Mouse (Mus musculus) heart, embryonic 16.5 days (tissue): ENCODE results near the gene Eif4a3. TPM values are rescaled to one million over a fixed set of nuclear protein-coding genes. Genes with fewer than 3 reads are reported as not detected.

ENCODE experiments used
- ATAC-seq: fragments of 200-750 bp; cut with Nextera tagmentation; replicated peaks from 2 replicates; pipeline ENCODE4 v1.8.0; 2017; ENCODE audit warnings: moderate number of reproducible peaks; ENCODE audit not compliant: insufficient read depth, low FRiP score; ENCODE audit errors: extremely low read depth
- H3K27ac ChIP-seq: fragments of 300-500 bp; sonication (generic); 2 replicates; pipeline ENCODE4 v1.5.1; 2014; ENCODE audit warnings: mild to moderate bottlenecking, low read length, control low read depth, moderate library complexity
- H3K27me3 ChIP-seq: fragments of 300-500 bp; sonication (generic); 2 replicates; pipeline ENCODE4 v1.6.1; 2014; ENCODE audit warnings: low read length, mixed read lengths; ENCODE audit not compliant: control insufficient read depth, insufficient read depth
- H3K36me3 ChIP-seq: fragments of 300-500 bp; sonication (generic); 2 replicates; pipeline ENCODE4 v1.6.1; 2014; ENCODE audit not compliant: control insufficient read depth, insufficient read depth
- H3K4me1 ChIP-seq: fragments of 300-500 bp; sonication (generic); 2 replicates; pipeline ENCODE4 v1.6.1; 2014; ENCODE audit warnings: low read length, mixed read lengths; ENCODE audit not compliant: control insufficient read depth, insufficient read depth
- H3K4me2 ChIP-seq: fragments of 300-500 bp; sonication (generic); 2 replicates; pipeline ENCODE4 v1.6.1; 2014; ENCODE audit warnings: low read depth, mild to moderate bottlenecking, control low read depth, low read length
- H3K4me3 ChIP-seq: fragments of 300-500 bp; sonication (generic); 2 replicates; pipeline ENCODE4 v1.5.1; 2014; ENCODE audit warnings: mild to moderate bottlenecking, control low read depth, low read length
- H3K9ac ChIP-seq: fragments of 300-500 bp; sonication (generic); 2 replicates; pipeline ENCODE4 v1.6.1; 2014; ENCODE audit warnings: low read length, control low read depth
- H3K9me3 ChIP-seq: fragments of 300-500 bp; sonication (generic); replicated peaks from 2 replicates; pipeline ENCODE4 v1.6.1; 2016; ENCODE audit warnings: low read length; ENCODE audit not compliant: control insufficient read depth
- WGBS: fragments of 180-500 bp; shearing (Covaris S2); extraction: QIAGEN DNeasy Blood & Tissue Kit; methylation state at CpG from one replicate; pipeline ENCODE4 v1.1.7; 2014; 5-methylcytosine and 5-hydroxymethylcytosine counted together
- polyA plus RNA-seq: library from polyadenylated mRNA; unstranded; fragments of >200 nt; fragmentation: Nextera tagmentation; extraction: Ambion mirVana; gene quantifications from 2 replicates; pipeline ENCODE4 v1.2.1, GENCODE M21; 2015

Eif4a3 gene
- polyA plus RNA-seq = 248 and 252 TPM in 2 replicates

- Histone ChIP-seq H3K9ac (peak within 1 kb of the TSS; percentile 97), H3K4me1 (peaks cover 19% of the 10 kb centered on the region), H3K9me3 (no peaks in the 10 kb centered on the region), H3K4me2 (peak within 1 kb of the TSS; percentile 95), H3K4me3 (peak within 1 kb of the TSS; percentile 98), H3K36me3 (peaks cover 31% of the 10 kb centered on the region), H3K27me3 (0 out of 2 replicates have a peak, but pooled peaks cover 2% of the 10 kb centered on the region), H3K27ac (peak within 1 kb of the TSS; percentile 84)
- under 1% methylated on average over 89 of the region's 89 CpGs for WGBS
- peak; percentile 94 for ATAC-seq
Measured at GRCm38 (mm10) chr11:119299391-119300245, at the start of gene Eif4a3. Gene Eif4a3 (minus strand): TSS chr11:119300089.

DNA sequence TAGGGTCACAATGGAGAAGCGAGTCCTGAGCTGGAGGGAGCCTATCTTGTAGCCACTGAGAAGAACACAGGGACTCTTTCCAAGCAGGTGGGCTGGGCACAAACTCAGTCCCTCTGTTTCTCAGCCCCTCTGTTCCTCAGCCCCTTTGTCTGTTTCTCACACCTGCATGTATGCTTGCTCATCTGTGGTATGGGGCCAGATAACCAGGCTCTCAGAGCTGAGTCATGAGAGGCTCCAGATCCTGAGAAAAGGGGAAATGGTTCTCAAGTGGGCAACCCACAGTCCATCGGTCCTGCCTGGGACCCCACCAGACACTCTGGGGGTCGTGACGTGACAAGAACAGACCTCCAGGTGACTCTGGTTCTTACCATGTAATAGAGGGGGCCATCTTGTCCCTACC is 47.2 kb upstream of the Eif4a3 start:
- H3K9me3 ChIP-seq = no peaks in the 10 kb centered on the region
- H3K4me2 ChIP-seq = no peak overlapping the region
- no peak overlapping the region for H3K27ac ChIP-seq
- no peak for ATAC-seq
- H3K9ac ChIP-seq = no peak overlapping the region
- 73% methylated on average over 4 of the region's 4 CpGs for WGBS
- H3K27me3 ChIP-seq = no peaks in the 10 kb centered on the region
- no peaks in the 10 kb centered on the region for H3K36me3 ChIP-seq
- H3K4me1 ChIP-seq = peaks cover 2% of the 10 kb centered on the region; the same call in 1 of the 2 replicates
- H3K4me3 ChIP-seq = no peak overlapping the region

- no peak for ATAC-seq
- Histone ChIP-seq H3K9ac (no peak overlapping the region), H3K27me3 (no peaks in the 10 kb centered on the region), H3K36me3 (no peaks in the 10 kb centered on the region), H3K4me3 (no peak overlapping the region), H3K4me2 (no peak overlapping the region), H3K9me3 (no peaks in the 10 kb centered on the region), H3K4me1 (peaks cover 2% of the 10 kb centered on the region; the same call in 1 of the 2 replicates), H3K27ac (no peak overlapping the region)
- 61% methylated on average over 6 of the region's 6 CpGs for WGBS
Measured at GRCm38 (mm10) chr11:119344865-119345264, 45.0 kb upstream of the Eif4a3 start.

DNA sequence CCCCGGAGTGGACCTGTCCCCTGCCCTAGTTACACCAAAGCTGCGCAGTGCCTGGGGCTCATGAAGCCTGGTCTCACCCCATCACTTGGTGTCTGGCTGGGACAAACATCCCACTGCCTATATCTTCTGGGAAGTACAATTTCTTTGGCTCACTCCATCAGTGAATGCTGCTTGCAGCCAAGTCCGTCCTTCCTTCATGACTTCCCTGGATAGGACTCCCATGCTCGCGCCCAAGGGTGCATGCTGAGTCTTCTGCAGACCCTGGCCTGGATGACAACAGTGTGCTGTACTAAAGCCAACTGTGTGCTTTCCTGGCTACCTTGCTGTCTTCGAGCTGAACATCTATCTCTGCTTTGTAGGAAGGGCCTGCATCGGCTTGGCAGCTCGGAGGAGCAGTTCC is 44.3 kb upstream of the Eif4a3 start:
- WGBS = 80% methylated on average over 8 of the region's 8 CpGs
- peaks cover 2% of the 10 kb centered on the region; the same call in 1 of the 2 replicates for H3K4me1 ChIP-seq
- no peak overlapping the region for H3K27ac ChIP-seq
- no peaks in the 10 kb centered on the region for H3K36me3 ChIP-seq
- H3K9ac ChIP-seq = no peak overlapping the region
- no peaks in the 10 kb centered on the region for H3K9me3 ChIP-seq
- H3K27me3 ChIP-seq = no peaks in the 10 kb centered on the region
- H3K4me3 ChIP-seq = no peak overlapping the region
- H3K4me2 ChIP-seq = no peak overlapping the region
- no peak for ATAC-seq

- no peak for ATAC-seq
- Histone ChIP-seq H3K4me2 (no peak overlapping the region), H3K9ac (no peak overlapping the region), H3K9me3 (no peaks in the 10 kb centered on the region), H3K27ac (no peak overlapping the region), H3K36me3 (no peaks in the 10 kb centered on the region), H3K27me3 (no peaks in the 10 kb centered on the region), H3K4me1 (peaks cover 2% of the 10 kb centered on the region; the same call in 1 of the 2 replicates), H3K4me3 (no peak overlapping the region)
- WGBS = 5% methylated on average over 5 of the region's 5 CpGs
Measured at GRCm38 (mm10) chr11:119339637-119340036, 39.7 kb upstream of the Eif4a3 start.

- Histone ChIP-seq H3K9ac (no peak overlapping the region), H3K4me3 (no peak overlapping the region), H3K4me2 (no peak overlapping the region), H3K36me3 (no peaks in the 10 kb centered on the region), H3K27me3 (no peaks in the 10 kb centered on the region), H3K4me1 (peaks cover 2% of the 10 kb centered on the region; the same call in 1 of the 2 replicates), H3K27ac (no peak overlapping the region), H3K9me3 (no peaks in the 10 kb centered on the region)
- ATAC-seq = no peak
- 47% methylated on average over 5 of the region's 5 CpGs for WGBS
Measured at GRCm38 (mm10) chr11:119339179-119339578, 39.3 kb upstream of the Eif4a3 start.

- H3K4me2 ChIP-seq = no peak overlapping the region
- H3K4me3 ChIP-seq = no peak overlapping the region
- WGBS = 64% methylated on average over 10 of the region's 10 CpGs
- H3K27ac ChIP-seq = no peak overlapping the region
- H3K27me3 ChIP-seq = no peaks in the 10 kb centered on the region
- peaks cover 2% of the 10 kb centered on the region; the same call in 1 of the 2 replicates for H3K4me1 ChIP-seq
- no peaks in the 10 kb centered on the region for H3K36me3 ChIP-seq
- H3K9me3 ChIP-seq = no peaks in the 10 kb centered on the region
- H3K9ac ChIP-seq = no peak overlapping the region
- ATAC-seq = peak; percentile 47; the same call in 1 of the 2 replicates
Measured at GRCm38 (mm10) chr11:119338271-119339059, 38.6 kb upstream of the Eif4a3 start.

DNA sequence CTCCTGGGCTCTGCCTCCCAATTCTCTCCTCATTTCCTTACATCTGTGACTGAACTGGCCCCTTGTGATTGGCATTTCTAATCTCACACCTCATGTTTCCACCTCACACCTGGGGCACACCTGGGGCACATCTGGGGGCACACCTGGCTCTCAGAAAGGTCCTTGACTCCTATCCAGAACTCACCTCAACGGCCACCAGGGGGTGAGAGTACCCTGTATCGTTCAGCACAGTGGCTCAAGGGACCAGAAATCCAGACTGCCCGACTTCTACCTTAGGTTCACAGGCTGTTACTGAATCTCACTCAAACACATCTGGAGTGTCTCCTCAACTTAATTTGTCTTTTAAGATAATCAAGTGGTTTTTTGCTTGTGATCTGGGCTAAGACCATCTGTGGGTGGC is 32.1 kb upstream of the Eif4a3 start:
- 29% methylated on average over 3 of the region's 3 CpGs for WGBS
- Histone ChIP-seq H3K9ac (no peak overlapping the region), H3K9me3 (no peaks in the 10 kb centered on the region), H3K4me3 (no peak overlapping the region), H3K27me3 (no peaks in the 10 kb centered on the region), H3K36me3 (no peaks in the 10 kb centered on the region), H3K4me1 (no peaks in the 10 kb centered on the region), H3K4me2 (no peak overlapping the region), H3K27ac (no peak overlapping the region)
- ATAC-seq = no peak

- 54% methylated on average over 4 of the region's 4 CpGs for WGBS
- Histone ChIP-seq H3K36me3 (no peaks in the 10 kb centered on the region), H3K27me3 (no peaks in the 10 kb centered on the region), H3K9ac (no peak overlapping the region), H3K27ac (no peak overlapping the region), H3K4me1 (no peaks in the 10 kb centered on the region), H3K4me2 (no peak overlapping the region), H3K4me3 (no peak overlapping the region), H3K9me3 (no peaks in the 10 kb centered on the region)
- no peak for ATAC-seq
Measured at GRCm38 (mm10) chr11:119330592-119330991, 30.7 kb upstream of the Eif4a3 start.
